Mouse (Mus musculus): ENCODE results near the gene Ccl26. TPM values are rescaled to one million over a fixed set of nuclear protein-coding genes. Genes with fewer than 3 reads are reported as not detected.

Ccl26 gene
- polyA plus RNA-seq, 1 experiment from 2014 or later, result not detected

DNA sequence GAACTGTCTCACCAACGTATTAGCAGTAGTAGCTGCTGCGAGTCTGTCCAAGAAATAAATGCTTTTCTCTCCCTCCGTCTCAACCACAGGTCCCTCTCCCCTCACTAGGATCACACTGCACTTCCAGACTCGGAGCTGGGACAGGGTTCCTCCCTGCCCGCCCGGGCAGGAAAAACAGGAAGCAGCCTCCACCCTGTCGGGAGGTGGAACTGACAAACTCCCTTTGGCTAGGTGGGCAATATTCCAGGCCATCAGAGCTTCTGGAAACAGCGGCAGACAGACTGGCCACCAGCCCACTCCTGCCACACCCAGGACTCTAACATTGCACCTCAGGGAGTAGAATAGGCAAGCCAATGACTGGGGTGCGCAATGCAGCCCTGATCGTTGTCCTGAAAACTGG is 29.9 kb downstream of the Ccl26 start:
- no peak overlapping the region for H3K27ac ChIP-seq (ENCODE audit: low read depth, low read length)
- H3K9ac ChIP-seq (ENCODE audit: low read depth, low read length), result no peak overlapping the region
- 57% methylated on average over 10 of the region's 10 CpGs for WGBS
- H3K9me3 ChIP-seq (ENCODE audit: control insufficient read depth), result no peaks in the 10 kb centered on the region
- no peak for TF ChIP-seq CTCF (IDR thresholded peaks at IDR 0.05; ENCODE audit: low read depth)
- H3K4me1 ChIP-seq (replicated peaks; ENCODE audit: control insufficient read depth, insufficient read depth, low read length), result no peaks in the 10 kb centered on the region
- no peak for ATAC-seq
- H3K4me2 ChIP-seq (replicated peaks; ENCODE audit: low read depth), result no peak overlapping the region
- no peak overlapping the region for H3K4me3 ChIP-seq (ENCODE audit: low read depth, low read length)
- H3K36me3 ChIP-seq (ENCODE audit: control insufficient read depth, insufficient read depth), result no peaks in the 10 kb centered on the region
- H3K27me3 ChIP-seq (replicated peaks; ENCODE audit: control insufficient read depth, insufficient read depth, low read length), result no peaks in the 10 kb centered on the region

DNA sequence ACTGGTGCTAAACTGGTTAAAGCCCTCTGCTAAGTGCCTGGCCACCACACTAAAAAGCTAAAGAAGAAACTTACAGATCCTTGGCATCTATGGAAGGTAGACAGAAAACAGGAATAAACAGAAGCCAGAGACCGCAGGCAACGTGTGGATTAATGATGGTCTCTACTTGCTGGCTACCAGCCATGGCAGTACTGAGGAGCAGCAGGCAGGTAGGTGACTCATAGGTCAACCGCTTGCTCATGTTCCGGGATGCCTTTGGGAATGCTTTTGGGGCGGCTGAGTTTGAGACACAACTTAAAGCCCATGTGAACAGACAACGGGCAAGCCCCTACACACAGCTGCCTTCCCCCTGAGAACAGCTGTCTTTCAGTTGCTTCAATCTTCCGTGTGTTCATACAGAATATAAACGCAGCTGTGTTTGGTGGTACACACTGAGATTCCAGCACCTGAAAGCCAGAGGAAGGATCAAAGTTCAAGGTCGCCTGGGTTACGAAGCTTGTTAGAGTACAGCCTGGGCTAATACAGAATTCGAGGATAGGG is 32.0 kb downstream of the Ccl26 start:
- TF ChIP-seq CTCF (IDR thresholded peaks at IDR 0.05; ENCODE audit: low read depth), result no peak
- Histone ChIP-seq H3K36me3 (ENCODE audit: control insufficient read depth, insufficient read depth) (no peaks in the 10 kb centered on the region), H3K9me3 (ENCODE audit: control insufficient read depth) (no peaks in the 10 kb centered on the region), H3K27me3 (replicated peaks; ENCODE audit: control insufficient read depth, insufficient read depth, low read length) (no peaks in the 10 kb centered on the region), H3K4me2 (replicated peaks; ENCODE audit: low read depth) (no peak overlapping the region), H3K27ac (ENCODE audit: low read depth, low read length) (no peak overlapping the region), H3K4me1 (replicated peaks; ENCODE audit: control insufficient read depth, insufficient read depth, low read length) (no peaks in the 10 kb centered on the region), H3K9ac (ENCODE audit: low read depth, low read length) (no peak overlapping the region), H3K4me3 (ENCODE audit: low read depth, low read length) (no peak overlapping the region)
- 65% methylated on average over 11 of the region's 11 CpGs for WGBS
- ATAC-seq, result no peak

DNA sequence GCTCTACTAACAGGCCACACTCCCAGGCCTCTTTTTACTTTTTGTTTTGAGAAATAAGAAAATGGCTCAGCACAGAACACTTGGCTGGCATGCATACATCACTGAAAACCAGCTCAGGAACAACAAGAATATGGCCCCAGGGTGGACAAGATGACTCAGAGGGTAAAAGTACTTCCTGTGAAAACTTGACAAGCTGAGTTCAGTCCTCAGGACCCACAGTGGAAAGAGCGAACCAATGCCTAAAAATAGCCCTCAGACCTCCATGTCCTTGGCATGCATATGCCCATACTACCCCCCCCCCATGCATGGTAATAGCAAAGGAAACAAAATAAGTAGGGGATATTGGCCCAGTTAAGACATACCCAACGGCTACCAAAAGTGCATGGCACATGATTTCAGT is 33.4 kb downstream of the Ccl26 start:
- no peak overlapping the region for H3K4me3 ChIP-seq (ENCODE audit: low read depth, low read length)
- H3K4me2 ChIP-seq (replicated peaks; ENCODE audit: low read depth), result no peak overlapping the region
- no peak for TF ChIP-seq CTCF (IDR thresholded peaks at IDR 0.05; ENCODE audit: low read depth)
- H3K36me3 ChIP-seq (ENCODE audit: control insufficient read depth, insufficient read depth), result no peaks in the 10 kb centered on the region
- H3K9ac ChIP-seq (ENCODE audit: low read depth, low read length), result no peak overlapping the region
- no peaks in the 10 kb centered on the region for H3K27me3 ChIP-seq (replicated peaks; ENCODE audit: control insufficient read depth, insufficient read depth, low read length)
- no peaks in the 10 kb centered on the region for H3K4me1 ChIP-seq (replicated peaks; ENCODE audit: control insufficient read depth, insufficient read depth, low read length)
- H3K9me3 ChIP-seq (ENCODE audit: control insufficient read depth), result no peaks in the 10 kb centered on the region
- 83% methylated on average over 2 of the region's 2 CpGs for WGBS
- no peak for ATAC-seq
- no peak overlapping the region for H3K27ac ChIP-seq (ENCODE audit: low read depth, low read length)

DNA sequence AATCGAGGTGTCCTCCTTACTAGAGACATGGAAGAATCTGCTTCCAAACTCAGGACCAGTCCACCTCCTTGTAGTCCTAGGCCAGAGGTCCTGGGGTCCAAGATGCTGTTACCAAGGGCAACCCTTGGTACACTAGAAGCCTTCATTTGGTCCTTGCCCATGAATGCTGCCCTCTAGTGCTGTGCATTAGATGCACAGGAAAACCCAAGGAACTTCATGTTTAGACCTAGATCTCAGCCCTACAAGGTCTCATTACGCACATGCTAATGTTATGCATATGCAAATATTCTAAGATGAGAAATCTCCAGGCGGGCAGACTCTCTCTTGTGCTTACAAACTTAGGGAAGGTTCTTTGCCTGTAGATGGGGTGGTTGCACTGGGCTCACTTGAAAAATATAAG is 34.1 kb downstream of the Ccl26 start:
- ATAC-seq, result no peak
- H3K4me2 ChIP-seq (replicated peaks; ENCODE audit: low read depth), result no peak overlapping the region
- H3K27me3 ChIP-seq (replicated peaks; ENCODE audit: control insufficient read depth, insufficient read depth, low read length), result no peaks in the 10 kb centered on the region
- no peak overlapping the region for H3K27ac ChIP-seq (ENCODE audit: low read depth, low read length)
- H3K36me3 ChIP-seq (ENCODE audit: control insufficient read depth, insufficient read depth), result no peaks in the 10 kb centered on the region
- H3K9ac ChIP-seq (ENCODE audit: low read depth, low read length), result no peak overlapping the region
- no peaks in the 10 kb centered on the region for H3K9me3 ChIP-seq (ENCODE audit: control insufficient read depth)
- no peak overlapping the region for H3K4me3 ChIP-seq (ENCODE audit: low read depth, low read length)
- peak; percentile 60 for TF ChIP-seq CTCF (IDR thresholded peaks at IDR 0.05; ENCODE audit: low read depth)
- 87% methylated on average over 3 of the region's 3 CpGs for WGBS
- H3K4me1 ChIP-seq (replicated peaks; ENCODE audit: control insufficient read depth, insufficient read depth, low read length), result no peaks in the 10 kb centered on the region

DNA sequence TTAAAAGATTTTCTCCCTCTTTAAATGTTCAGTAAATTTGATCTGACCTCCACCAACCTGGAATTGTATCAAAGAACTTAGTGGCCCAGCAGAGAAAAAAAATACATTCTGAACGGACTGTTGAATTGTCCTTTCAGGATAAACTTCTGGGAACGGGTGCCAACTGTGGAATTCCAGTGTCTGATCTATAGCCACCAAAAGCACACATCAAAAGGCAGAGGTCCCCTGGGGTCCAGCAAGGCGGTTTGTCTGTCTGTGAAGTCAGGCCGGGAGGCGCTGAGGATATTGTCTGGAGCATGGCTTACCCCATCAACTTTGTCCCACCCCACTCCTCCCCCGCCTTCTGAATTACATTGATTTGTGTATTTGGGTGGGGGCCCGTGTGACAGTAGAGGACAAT is 35.4 kb downstream of the Ccl26 start:
- H3K36me3 ChIP-seq (ENCODE audit: control insufficient read depth, insufficient read depth), result no peaks in the 10 kb centered on the region
- no peak overlapping the region for H3K9ac ChIP-seq (ENCODE audit: low read depth, low read length)
- H3K27ac ChIP-seq (ENCODE audit: low read depth, low read length), result no peak overlapping the region
- H3K9me3 ChIP-seq (ENCODE audit: control insufficient read depth), result no peaks in the 10 kb centered on the region
- no peaks in the 10 kb centered on the region for H3K4me1 ChIP-seq (replicated peaks; ENCODE audit: control insufficient read depth, insufficient read depth, low read length)
- no peak overlapping the region for H3K4me2 ChIP-seq (replicated peaks; ENCODE audit: low read depth)
- H3K4me3 ChIP-seq (ENCODE audit: low read depth, low read length), result no peak overlapping the region
- H3K27me3 ChIP-seq (replicated peaks; ENCODE audit: control insufficient read depth, insufficient read depth, low read length), result no peaks in the 10 kb centered on the region
- no peak for ATAC-seq
- TF ChIP-seq CTCF (IDR thresholded peaks at IDR 0.05; ENCODE audit: low read depth), result no peak
- 48% methylated on average over 7 of the region's 7 CpGs for WGBS

DNA sequence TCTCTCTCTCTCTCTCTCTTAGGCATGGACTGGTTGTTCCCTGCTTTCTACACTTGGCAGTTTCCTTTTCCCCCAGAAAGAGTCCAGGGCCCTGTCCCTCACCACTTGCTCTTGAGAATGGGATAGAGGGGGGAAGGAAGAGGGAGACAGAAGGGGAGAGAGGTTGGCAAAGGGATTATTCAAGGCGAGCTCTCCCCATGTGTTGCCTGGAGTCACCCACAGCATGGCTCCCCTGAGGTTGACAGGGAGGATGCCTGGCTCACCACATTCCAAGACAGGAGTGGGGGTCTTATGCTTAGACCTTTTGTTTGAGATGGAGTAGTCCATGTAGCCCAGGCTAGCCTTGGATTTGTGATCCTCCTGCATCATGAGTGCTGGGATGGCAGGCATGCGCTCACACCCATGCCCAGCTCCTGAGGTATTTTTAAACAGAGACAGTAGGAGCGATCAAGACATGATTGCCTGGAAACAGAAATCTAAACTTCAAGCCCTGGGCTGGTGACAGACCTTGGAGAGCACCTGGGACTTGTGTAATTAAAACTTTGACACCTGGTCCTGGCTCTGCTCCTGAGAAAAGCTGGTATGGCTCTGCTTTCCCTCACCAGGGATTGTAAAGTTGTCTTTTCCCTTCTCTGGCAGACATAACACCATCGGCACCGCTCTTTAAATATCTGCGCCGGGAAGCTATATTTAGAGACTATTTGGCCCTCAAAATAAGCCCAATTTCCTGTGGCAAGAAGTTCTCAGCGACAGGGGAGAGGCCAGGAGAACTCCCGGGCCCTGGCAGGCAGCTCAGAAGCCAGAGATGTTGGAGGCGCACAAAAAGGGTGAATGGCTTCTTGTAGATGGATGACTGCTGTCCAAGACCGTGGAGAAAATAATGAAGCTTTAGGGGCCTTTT is 38.5 kb downstream of the Ccl26 start:
- no peak overlapping the region for H3K27ac ChIP-seq (ENCODE audit: low read depth, low read length)
- H3K36me3 ChIP-seq (ENCODE audit: control insufficient read depth, insufficient read depth), result no peaks in the 10 kb centered on the region
- no peaks in the 10 kb centered on the region for H3K4me1 ChIP-seq (replicated peaks; ENCODE audit: control insufficient read depth, insufficient read depth, low read length)
- H3K4me2 ChIP-seq (replicated peaks; ENCODE audit: low read depth), result no peak overlapping the region
- no peak overlapping the region for H3K4me3 ChIP-seq (ENCODE audit: low read depth, low read length)
- H3K9me3 ChIP-seq (ENCODE audit: control insufficient read depth), result no peaks in the 10 kb centered on the region
- no peak for TF ChIP-seq CTCF (IDR thresholded peaks at IDR 0.05; ENCODE audit: low read depth)
- WGBS, result 51% methylated on average over 11 of the region's 11 CpGs
- no peak for ATAC-seq
- H3K9ac ChIP-seq (ENCODE audit: low read depth, low read length), result no peak overlapping the region
- H3K27me3 ChIP-seq (replicated peaks; ENCODE audit: control insufficient read depth, insufficient read depth, low read length), result no peaks in the 10 kb centered on the region

Measured in intestine, postnatal 0 days (tissue).